Mouse (Mus musculus) hindlimb bud, embryonic 11.5 days (tissue): ENCODE measurements around the gene Cpt1b.

Source experiments
- DNase-seq: peaks from one replicate; pipeline ENCODE4 v3.0.0-alpha.2; 2012; ENCODE audit warnings: low read depth, low spot score; ENCODE audit errors: extremely low spot score

Cpt1b gene

DNA sequence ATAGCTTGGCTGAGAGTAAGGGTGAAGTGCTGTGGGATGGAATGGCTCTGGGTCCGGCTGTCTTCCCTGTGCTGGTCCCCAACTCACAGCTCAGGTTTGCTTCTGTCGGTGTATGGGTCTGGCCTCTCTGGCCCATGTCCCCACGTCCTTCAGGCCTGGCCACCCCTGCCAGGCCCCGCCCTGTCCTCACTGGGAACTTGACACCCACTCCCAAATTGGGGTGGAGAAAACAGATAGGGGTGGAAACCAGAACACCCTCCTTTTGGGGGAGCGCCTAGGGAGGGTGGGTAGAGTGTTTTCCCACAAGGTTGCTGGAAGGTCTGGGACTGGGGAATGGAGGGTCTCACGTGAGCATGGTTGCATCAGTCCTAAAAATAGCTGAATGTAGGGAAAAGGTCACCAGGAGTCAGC is at the start of gene Cpt1b:
Gene Cpt1b, minus strand, starts transcription at position 153 of the 411 bp plus-strand sequence.
- DNase-seq: no peak

DNA sequence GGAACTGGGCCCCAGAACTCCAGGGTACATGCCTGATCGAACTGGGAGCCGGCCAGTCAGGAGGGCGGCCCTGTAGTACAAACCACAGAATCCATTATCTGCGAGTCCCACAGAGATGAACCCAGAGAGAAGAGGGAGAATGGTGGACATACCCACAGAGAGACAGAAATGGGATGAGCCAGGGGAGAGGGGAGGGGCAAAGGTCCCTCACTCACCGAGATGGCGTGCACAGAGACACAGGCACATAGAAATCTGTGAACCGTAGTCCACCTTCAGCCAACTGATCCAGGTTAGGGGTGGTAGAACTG is 49.6 kb upstream of the Cpt1b start:
- DNase-seq: no peak

DNA sequence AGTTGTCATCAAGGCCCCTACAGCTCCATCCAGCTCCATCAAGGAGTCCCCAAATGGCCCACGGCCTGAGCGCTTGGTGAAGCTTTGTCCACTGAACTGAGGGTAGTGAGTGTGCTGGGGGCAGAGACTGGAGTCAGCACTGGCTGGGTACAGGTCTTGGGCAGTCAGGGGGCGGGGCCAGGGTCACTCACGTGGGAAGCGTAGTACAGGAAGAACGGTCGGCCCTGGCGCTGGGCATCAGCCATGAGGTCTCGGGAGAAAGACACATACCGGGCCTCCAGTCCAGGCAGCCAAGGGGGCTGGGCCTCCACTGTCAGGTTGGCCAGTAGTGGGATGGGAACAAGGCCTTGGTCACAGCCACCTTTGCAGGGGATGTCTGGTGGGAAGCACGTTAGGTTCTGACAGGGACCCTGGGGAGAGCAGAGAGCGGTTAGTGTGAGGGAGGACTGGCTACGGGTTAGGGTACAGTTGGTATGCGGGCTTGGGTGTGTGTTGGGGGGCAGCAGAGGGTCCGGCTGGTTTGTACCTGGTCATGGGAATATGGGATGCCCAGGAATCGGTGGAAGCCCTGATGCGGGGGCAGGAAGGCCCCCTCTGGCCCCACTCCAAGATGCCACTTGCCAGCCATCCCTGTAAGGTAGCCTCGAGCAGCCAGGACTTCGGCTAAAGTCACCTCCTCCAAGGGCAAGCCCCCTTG is 49.1 kb upstream of the Cpt1b start:
- DNase-seq: no peak

DNA sequence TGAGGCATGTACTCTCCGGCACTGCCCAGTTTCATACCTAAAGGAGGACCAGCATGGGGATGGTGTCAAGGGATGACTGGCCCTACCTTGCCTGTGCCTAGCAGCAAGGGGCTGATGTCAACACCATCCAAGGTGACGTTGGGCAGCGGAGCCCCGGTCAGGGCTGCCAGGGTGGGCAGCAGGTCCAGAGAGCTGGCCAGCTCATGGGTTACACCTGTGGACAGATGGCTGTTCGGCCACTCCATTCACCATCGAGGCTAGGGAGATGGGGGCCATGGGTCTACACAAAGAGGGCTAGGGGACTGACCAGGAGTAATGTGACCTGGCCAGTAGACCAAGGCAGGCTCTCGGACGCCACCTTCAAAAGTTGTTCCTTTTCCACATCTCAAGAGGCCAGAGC is 48.3 kb upstream of the Cpt1b start:
- no peak for DNase-seq

DNA sequence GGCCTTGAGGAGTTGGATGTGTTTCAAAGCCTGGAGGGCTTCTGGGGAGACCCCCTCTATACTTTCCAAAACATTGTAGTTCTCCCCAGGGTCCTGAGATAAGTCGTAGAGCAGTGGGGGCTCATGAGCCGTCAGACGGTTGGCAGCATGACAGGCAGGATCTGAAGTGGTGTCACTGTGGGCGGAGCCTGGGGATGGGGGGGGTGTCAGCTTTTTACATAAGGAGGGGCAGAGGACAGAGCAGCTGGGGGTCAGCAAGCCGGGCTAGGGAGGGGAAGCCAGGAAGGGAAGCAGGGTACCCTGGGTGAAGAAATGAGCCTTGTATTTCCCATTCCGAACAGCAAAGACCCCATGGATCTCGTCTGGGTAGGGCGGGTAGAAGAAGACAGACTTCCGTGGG is 47.7 kb upstream of the Cpt1b start:
- no peak for DNase-seq

DNA sequence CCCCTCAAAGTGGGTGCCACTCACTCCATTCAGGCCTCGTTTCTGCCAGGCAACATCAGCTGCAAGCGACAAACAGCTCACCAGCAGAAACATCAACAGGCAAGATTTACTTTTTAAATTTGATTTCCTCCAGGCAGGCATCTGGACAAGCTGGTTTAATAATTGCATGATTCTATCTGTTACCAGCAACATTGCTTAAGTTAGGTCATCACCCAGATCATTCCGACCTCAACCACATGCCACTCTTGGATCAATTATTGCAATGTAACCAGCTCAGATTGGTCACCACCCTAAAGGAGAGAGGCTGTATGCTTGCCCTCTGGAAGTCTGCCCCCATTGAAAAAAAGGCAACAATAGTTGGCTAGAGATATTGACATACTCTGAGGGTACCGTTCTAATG is 45.8 kb upstream of the Cpt1b start:
- DNase-seq: no peak

DNA sequence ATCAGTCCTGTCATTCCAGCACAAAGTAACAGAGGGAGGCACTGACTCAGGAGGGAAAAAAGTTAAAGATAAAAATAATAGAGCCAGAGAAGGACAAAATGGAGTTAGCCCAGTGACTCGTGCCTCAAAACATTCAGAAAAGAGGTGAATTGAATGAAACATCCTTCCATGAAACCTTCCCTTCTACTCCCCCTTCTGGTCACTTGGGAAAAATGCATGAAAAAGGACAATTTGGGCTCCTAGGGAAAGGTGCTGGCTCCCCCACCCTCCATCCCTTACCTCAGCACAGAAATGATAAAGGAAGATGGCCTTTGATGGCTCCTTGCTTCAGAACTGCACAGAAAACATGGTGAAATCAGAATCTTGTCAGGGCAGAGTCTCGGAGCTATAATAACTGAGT is 42.9 kb upstream of the Cpt1b start:
- no peak for DNase-seq

DNA sequence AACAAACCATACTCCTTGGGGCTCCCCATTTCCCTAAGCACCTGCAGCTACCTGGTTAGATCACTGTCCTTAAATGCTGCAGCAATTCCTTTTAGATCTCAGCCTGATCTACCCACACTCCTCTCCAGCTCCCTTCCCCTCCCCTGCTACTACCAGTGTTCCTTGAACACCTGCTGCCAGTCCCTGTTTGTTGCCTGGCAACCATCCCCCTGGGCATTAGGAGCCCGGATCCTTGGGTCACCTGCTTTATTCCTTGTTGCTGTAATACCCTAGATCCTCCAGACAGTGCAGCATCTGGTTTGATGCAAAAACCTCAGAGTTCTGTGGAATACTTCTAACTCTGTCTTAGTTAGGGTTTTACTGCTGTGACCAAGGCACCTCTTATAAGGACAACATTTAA is 39.4 kb upstream of the Cpt1b start:
- DNase-seq: no peak

DNA sequence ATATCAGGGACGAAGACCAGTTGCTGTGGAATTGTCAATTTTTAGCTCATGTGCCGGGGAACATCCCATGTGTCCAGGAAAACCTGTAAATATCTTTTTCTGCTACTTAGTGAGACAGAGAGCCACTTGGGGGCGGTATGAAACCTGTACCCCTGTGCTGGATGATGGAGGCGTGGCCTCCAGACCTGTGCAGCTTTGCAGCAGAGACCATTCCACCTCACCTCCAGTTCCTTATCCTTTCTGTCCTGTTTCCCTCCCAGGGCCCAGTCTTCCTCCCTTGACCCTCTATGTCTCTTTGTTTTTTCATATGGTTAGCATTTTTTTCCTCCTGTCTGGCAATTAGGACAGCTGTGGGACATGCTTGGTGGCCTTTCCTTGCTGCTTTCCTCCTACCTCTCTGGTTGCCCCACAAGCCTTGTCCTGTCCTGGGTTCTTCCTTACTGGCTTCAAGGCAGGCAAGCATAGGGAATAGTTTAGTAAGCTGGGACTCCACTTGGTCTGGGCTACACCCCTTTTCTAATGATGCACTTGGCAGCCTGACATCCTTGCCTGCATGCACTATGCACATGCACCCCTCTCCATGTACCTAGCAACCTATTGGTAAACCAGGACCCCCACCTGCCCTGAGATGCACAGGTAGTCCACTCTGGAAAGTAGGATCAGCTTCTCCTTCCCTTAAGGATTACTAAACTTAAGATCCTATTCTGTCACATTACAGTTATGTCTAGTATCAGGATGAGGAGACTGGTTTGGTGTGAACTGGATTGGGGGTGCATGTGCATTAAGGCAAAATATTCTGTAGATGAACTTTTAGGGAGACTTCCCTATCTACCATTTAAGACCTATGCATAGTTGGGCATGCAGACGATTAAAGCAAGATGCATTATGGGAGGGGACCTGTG is 37.9 kb upstream of the Cpt1b start:
- DNase-seq: no peak

DNA sequence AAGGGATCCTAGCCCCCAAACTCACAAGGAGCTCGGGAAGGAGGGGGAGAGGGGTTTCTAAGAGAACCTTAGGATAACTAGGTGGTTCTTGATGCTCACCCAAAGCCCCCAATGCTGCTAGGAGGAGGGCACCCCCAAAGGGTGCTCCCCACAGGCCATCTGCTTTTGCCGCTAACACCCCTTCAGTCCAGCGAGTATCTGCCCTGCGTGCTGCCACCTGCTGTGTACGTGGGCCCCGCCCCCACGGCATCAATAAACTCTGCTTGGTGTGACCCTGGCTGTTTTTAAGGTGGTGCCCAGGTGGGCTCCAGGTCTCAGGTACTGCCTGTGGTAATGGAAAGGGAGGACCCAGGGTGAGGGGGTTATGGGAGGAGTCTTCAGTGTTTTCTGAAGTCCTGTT is 36.5 kb upstream of the Cpt1b start:
- DNase-seq: no peak

DNA sequence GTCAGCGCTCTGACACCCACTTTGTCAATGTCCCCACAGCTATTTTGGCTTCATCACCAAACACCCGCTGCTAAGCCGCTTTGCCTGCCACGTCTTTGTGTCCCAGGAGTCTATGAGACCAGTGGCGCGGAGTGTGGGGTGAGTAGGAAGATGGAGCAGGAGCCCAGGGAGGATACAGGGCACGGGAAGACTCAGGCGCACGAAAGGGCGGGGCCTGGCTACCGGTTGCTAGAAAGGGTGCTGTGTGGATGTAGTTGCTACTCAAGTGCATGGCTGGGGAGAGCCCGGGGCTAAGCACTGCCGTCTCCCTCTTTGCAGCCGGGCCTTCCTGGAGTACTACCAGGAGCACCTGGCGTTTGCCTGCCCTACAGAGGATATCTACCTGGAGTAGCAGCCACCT is 35.7 kb upstream of the Cpt1b start:
- DNase-seq: no peak

DNA sequence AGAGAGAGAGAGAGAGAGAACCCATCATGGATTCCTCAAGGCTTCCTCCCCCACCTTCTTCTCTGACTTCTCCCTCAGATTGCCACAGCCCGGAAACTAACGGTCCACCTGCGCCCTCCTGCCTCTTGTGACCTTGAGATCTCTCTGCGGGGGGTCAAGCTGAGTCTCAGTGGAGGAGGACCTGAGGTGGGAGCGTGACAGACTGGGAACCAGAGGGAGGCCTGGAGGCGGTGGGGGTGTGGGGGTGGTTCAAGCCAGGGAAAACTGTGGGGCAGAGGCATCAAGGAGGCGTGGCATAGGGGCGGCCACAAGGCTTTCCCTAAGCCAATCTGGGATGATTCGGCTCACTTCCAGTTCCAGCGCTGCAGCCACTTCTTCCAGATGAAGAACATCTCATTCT is 34.6 kb upstream of the Cpt1b start:
- DNase-seq: no peak

DNA sequence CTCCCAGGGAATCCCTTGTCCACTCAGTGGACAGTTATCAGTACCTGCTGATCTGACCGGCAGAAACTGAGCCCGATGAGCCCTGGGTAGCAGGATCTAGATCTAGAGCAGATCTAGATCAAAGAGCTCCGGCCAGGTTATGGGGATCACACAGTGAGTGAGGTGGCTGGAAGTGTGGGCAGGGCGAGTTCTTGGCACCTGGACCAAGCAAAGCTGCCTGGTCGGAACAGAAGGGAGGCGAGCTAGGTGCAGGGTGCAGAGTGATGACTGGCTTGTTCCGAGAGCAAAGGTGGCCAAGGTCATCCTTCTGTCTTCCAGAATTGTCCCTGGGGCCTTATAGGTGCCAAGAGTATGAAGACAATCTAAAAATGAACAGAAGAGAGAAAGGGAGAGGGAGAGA is 34.2 kb upstream of the Cpt1b start:
- no peak for DNase-seq

DNA sequence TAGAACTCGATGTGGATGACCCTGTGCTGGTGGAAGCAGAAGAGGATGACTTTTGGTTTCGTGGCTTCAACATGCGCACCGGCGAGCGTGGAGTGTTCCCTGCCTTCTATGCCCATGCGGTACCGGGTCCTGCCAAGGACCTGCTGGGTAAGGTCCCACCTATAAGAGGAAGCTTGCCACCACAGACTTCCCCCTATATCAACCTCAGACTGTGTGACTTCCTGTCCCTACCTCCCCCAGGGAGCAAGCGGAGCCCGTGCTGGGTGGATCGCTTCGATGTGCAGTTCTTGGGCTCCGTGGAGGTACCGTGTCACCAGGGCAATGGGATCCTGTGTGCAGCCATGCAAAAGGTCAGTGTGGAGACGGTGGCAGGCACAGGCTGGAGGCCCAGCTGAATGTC is 33.3 kb upstream of the Cpt1b start:
- no peak for DNase-seq

DNA sequence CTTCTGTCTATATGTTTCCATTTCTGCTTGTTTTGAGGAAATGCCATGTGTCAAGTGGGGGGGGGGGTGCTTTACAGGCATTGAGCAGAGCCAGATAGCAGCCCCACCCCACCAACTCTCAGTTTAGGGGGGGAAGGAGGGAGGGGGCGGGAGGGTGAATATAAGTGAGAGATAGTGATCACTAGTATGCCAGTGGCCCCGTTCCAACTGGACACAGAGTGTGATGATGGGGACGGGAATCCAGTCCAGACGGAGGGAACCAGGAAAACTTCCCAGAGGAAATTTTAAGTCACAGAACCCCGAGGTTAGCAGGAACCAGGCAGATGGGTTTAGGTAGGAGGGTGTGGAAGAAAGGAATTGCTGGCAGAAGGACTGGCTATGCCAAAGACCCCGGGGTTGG is 30.0 kb upstream of the Cpt1b start:
- no peak for DNase-seq

DNA sequence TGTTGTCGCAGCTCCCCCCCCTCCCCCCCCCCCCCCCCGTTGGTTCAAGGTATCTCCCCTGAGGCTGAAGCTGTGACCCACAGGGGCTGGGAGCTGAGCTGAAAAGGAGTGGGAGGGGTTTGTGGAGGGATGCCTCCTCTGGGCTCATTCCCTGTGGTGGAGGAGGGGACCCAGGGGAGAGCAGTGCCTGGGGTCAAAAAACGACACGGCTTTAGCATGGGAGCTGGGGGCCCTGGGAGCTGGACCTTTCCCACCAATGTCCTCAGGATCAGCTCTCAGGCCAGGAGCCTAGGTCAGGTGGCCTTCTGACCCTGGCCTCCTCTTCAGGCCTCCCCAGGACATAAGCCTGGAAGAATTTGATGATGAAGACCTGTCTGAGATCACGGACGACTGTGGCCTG is 29.2 kb upstream of the Cpt1b start:
- no peak for DNase-seq

DNA sequence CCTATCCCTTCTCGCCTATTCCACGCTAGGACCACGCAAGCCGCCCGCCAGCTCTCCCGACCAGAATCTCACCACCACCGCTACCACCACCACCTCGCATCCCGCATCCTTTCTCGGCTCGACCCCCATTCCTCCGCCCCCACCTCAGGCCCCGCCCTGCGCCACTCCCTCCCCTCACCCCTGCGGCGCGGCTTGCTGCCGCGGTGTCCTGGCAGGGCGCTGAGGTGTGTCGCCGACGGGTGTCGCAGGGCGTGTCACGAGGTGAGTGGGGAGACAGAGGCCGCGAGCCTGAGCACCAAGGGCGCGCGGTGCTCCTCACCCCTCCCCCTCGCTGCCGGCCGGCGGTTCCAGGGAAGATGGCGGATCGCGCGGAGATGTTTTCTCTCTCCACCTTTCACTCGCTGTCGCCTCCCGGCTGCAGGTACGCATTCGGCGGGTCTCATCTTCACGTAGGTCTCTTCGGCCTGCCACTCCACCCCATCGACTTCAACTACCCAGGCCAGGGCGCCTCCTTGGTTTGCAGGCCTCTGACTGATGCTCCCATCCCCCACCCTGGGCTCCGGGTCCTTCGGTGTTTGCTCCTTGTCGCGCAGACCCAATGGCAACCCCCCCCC is 28.3 kb upstream of the Cpt1b start, which contains the start of gene Mapk8ip2:
Gene Mapk8ip2, plus strand, starts transcription at position 49 of the 614 bp plus-strand sequence.
- DNase-seq: no peak

DNA sequence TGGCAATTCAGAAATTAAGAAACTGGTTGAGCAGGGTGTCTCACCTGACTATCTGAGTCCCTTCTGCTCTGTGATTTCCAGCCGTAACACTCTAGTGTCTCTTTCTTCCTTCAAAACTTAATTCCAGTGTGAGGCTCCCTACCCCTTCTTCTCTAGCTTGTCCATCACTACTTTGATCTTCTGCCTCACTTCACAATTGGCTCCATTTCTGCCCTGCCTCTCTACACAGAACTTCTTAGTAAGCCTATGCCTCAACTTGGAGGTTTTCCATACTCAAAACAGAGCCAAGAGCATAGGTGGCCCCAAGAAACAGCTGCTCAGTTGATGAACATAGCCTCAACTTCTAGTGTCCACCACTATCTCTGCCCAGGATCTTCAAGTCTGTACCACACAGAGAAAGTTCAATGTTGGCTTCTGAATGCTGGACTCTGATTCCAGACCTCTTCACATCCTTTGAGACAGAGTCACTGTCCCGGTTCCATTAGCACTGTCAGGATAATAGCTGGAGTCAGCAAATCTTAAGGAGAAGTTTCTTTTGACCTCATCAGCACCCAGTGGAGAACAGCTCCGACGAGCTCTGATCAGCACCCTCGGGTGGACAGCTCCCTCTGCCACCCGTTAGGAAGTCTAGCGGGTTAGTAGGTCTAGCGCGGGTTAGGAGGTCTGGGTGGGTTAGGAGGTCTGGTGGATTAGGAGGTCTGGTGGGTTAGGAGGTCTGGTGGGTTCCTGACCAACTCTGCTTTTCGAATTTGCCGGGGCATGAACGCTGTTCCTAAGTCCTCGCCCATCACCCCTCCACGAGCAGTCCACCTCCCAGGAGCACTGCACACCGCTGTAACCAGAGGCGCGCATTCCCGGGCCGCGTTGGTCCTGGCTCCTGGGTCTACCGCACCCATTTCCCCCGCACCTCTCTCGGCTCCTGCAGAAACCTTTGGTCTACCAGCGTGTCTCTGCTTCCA is 27.5 kb upstream of the Cpt1b start:
- no peak for DNase-seq

DNA sequence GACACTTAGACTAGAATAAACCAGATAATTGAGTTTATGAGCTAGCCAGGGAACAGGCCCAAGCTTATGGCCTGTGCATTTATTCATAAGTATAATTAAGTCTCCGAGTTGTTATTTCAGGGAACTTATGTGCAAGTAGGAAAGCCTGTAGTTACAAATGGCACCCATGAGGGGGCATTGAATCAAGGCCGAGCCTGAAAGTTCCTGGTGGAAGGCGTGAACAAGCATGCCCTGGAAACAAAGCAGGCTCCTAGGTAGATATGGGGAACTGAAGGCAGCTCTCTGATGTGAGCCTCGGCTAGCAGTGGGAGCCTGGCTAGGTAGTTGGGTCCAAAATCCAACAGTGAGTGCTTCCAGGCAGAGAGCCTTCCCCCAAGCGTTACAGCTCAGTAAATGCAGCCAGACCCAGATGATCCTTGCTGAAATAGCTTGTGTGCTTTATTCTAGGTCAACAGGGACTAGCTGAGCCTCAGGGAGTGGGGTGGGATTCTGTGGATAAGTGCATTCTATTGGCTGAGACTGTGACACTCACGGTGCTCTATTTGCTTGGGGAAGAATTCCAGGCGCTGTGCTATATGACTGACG is 16.9 kb upstream of the Cpt1b start:
- DNase-seq: no peak

DNA sequence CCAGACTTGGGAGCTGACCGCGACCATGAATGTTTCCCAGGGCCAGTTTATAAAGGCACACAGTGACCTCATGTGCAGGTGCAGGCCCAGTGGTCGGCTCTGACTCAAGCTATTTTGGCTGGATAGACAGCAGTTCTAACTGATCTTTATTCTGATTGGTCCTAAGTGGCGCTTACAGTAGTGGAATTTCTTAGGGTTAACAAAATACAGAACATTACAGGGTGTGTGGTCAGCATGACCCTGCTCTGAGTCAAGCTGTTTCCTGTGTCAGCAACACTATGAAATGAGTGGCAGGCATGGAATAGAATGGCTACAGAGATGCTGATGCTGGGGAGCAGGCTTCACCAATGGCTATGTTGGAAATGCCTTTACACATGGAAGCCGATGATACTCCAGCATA is 10.2 kb upstream of the Cpt1b start:
- no peak for DNase-seq

DNA sequence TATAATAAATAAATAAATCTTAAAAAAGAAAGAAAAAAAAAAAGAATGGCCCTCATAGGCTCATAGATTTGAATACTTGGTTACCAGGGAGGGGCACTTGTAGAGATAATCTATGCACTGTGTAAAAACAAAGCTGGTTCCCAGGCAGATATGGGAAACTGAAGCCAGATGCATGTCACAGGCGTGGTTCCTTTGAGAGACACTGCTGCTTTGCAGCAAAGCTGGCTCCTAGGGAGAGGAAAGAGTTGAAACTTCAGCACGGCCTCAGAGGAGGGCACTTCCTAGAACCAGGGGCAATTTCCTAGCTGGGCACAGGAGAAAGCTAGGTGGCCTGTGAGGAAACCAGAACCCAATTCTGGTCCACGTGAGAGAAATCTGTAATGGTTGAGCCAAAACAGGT is 8.5 kb upstream of the Cpt1b start:
- no peak for DNase-seq
